Mouse (Mus musculus): ENCODE data around the gene Marveld2. TPM values are rescaled to one million over a fixed set of nuclear protein-coding genes. Genes with fewer than 3 reads are reported as not detected.
A peak's percentile ranks its signal among the peaks of the same experiment; 100 is the strongest.

The Marveld2 gene
- polyA plus RNA-seq, 1 experiment = 0.07 TPM

DNA sequence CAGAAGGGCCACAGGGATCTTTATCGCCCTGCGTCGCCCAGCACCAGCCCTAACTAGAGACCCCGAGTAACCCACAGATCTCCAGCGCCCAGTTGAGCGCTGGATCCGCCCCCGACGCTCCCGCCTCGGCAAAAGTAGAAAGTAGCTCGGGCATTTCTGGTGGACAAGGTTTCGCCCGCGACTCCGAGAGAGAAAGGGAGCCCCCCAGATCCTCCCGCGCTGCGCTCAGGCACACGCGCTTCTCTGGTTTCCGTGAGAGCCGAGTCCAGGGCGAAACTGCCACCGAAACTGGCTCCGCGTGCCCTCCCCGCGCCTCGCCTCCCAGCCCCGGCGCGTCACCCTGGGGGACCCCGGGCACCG is 64.8 kb downstream of the Marveld2 start:
- peak overlapping the region; percentile 83 for H3K4me2 ChIP-seq (ENCODE audit: low read depth)
- peak overlapping the region; percentile 30 for H3ac ChIP-seq (ENCODE audit: control insufficient read depth, insufficient read length)
- peaks cover 23% of the 10 kb centered on the region for H3K27me3 ChIP-seq (ENCODE audit: control insufficient read depth, insufficient read depth, insufficient read length)
- no peaks in the 10 kb centered on the region for H3K36me3 ChIP-seq (ENCODE audit: control insufficient read depth, insufficient read depth)
- peak overlapping the region; percentile 20 for H3K4me3 ChIP-seq
- no peak for TF ChIP-seq REST (IDR thresholded peaks at IDR 0.05; ENCODE audit: insufficient read depth, insufficient read length)
- H3K79me2 ChIP-seq (ENCODE audit: control insufficient read depth, insufficient read depth) = no peaks in the 10 kb centered on the region

DNA sequence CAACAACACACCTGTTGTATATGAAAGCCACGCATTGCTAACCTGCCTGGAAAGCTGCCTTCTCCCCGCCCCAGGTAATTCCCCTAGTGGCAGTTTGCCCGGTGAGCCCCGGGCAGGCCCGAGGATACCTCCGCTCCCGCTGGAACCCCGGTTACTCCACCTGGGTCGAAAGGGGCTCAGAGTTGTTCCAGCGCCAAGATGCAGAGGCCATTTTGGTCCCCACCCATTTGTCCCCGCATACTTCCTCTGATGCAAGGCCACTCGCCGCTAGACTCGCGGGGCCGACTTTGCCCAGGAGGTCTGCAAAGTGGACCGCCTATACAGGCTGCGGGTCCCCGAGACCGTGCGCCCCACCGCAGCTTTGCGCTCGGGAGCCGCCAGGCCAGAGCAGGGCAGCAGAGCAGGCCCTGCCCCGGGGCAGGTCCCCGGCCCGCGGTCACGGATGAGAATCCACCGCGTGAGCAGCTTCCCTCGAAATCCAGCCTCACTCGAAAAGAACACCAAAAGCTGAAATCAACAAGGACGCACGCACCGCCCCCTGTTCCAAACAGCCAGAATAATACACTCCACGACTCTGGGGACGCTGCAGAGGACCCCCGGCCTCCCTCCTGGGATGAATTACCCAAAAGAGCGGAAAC is 65.3 kb downstream of the Marveld2 start:
- H3K27me3 ChIP-seq (ENCODE audit: control insufficient read depth, insufficient read depth, insufficient read length) = peaks cover 23% of the 10 kb centered on the region

DNA sequence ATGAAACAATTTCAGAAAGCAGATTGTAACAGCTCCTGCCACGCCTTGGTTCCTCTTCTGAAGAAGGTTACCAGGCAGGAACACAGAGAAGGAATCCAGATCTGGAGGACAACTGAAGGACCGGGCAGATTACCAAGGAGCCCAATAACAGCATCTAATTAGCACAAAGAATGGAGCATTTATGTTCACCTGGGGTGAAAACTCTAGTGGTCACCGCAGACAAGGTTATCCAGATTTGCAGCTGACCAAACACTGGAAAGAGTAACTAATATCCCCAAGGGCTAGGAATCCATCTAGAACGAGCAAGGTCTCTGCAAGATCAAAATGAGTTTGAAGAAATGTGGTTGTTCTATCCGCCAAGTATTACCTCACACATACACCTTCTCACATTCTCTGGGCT is 69.5 kb downstream of the Marveld2 start:
- Histone ChIP-seq H3ac (ENCODE audit: control insufficient read depth, insufficient read length) (no peak overlapping the region), H3K79me2 (ENCODE audit: control insufficient read depth, insufficient read depth) (no peaks in the 10 kb centered on the region), H3K27me3 (ENCODE audit: control insufficient read depth, insufficient read depth, insufficient read length) (peaks cover 12% of the 10 kb centered on the region), H3K4me2 (ENCODE audit: low read depth) (no peak overlapping the region), H3K36me3 (ENCODE audit: control insufficient read depth, insufficient read depth) (no peaks in the 10 kb centered on the region), H3K4me3 (no peak overlapping the region)
- TF ChIP-seq POLR2A (IDR thresholded peaks at IDR 0.05; ENCODE audit: insufficient read length, low read depth) (no peak), MYOG (IDR thresholded peaks at IDR 0.05; ENCODE audit: control insufficient read depth in 1 of 3, insufficient read depth in 1 of 3, insufficient read length in 2 of 3, low read depth in 2 of 3) (no peak), SRF (IDR thresholded peaks at IDR 0.05; ENCODE audit: control insufficient read depth, insufficient read length, low read depth) (no peak), MYOD1 (IDR thresholded peaks at IDR 0.05; ENCODE audit: control insufficient read depth in 1 of 3, insufficient read length in 2 of 3, low read depth in 2 of 3) (no peak), E2F4 (IDR thresholded peaks at IDR 0.05; ENCODE audit: insufficient read depth) (no peak), MAX (IDR thresholded peaks at IDR 0.05; ENCODE audit: low read depth) (no peak), TCF3 (IDR thresholded peaks at IDR 0.05; ENCODE audit: insufficient read length, low read depth) (no peak), USF1 (IDR thresholded peaks at IDR 0.05; ENCODE audit: low read depth) (no peak), REST (IDR thresholded peaks at IDR 0.05; ENCODE audit: insufficient read depth, insufficient read length) (no peak), POLR2AphosphoS2 (IDR thresholded peaks at IDR 0.05; ENCODE audit: insufficient read length, low read depth) (no peak), TCF12 (IDR thresholded peaks at IDR 0.05; ENCODE audit: insufficient read depth, poor library complexity, severe bottlenecking) (no peak), CEBPB (IDR thresholded peaks at IDR 0.05; ENCODE audit: insufficient read depth, poor library complexity, severe bottlenecking) (no peak)

More for the DNA sequence above, 65.3 kb downstream of the Marveld2 start:
- Histone ChIP-seq H3K79me2 (ENCODE audit: control insufficient read depth, insufficient read depth) (no peaks in the 10 kb centered on the region), H3K4me2 (ENCODE audit: low read depth) (peak overlapping the region; percentile 83), H3K36me3 (ENCODE audit: control insufficient read depth, insufficient read depth) (no peaks in the 10 kb centered on the region), H3ac (ENCODE audit: control insufficient read depth, insufficient read length) (peak overlapping the region; percentile 30), H3K4me3 (peak overlapping the region; percentile 20)
- TF ChIP-seq TCF3 (IDR thresholded peaks at IDR 0.05; ENCODE audit: insufficient read length, low read depth) (no peak), MYOD1 (IDR thresholded peaks at IDR 0.05; ENCODE audit: control insufficient read depth in 1 of 3, insufficient read length in 2 of 3, low read depth in 2 of 3) (no peak), SRF (IDR thresholded peaks at IDR 0.05; ENCODE audit: control insufficient read depth, insufficient read length, low read depth) (no peak), CEBPB (IDR thresholded peaks at IDR 0.05; ENCODE audit: insufficient read depth, poor library complexity, severe bottlenecking) (no peak), TCF12 (IDR thresholded peaks at IDR 0.05; ENCODE audit: insufficient read depth, poor library complexity, severe bottlenecking) (no peak), POLR2A (IDR thresholded peaks at IDR 0.05; ENCODE audit: insufficient read length, low read depth) (no peak), USF1 (IDR thresholded peaks at IDR 0.05; ENCODE audit: low read depth) (no peak), REST (IDR thresholded peaks at IDR 0.05; ENCODE audit: insufficient read depth, insufficient read length) (no peak), E2F4 (IDR thresholded peaks at IDR 0.05; ENCODE audit: insufficient read depth) (no peak), MYOG (IDR thresholded peaks at IDR 0.05; ENCODE audit: control insufficient read depth in 1 of 3, insufficient read depth in 1 of 3, insufficient read length in 2 of 3, low read depth in 2 of 3) (no peak), MAX (IDR thresholded peaks at IDR 0.05; ENCODE audit: low read depth) (no peak)

Other genes starting within 250 kb of the Marveld2 start
- gene Naip1, start 164.1 kb downstream of the Marveld2 start, polyA plus RNA-seq (2012; fragmentation: generic; extraction: Trizol) = 0.01 TPM
- 13.1 TPM for gene Gtf2h2, start 124.4 kb downstream of the Marveld2 start, polyA plus RNA-seq (2012; fragmentation: generic; extraction: Trizol)
- 0.05 TPM for gene Ocln, start 64.3 kb downstream of the Marveld2 start, polyA plus RNA-seq (2012; fragmentation: generic; extraction: Trizol)
- gene Ak6, start 34.0 kb upstream of the Marveld2 start, polyA plus RNA-seq (2012; fragmentation: generic; extraction: Trizol) = 115 TPM
- 5.9 TPM for gene Rad17, start 34.1 kb upstream of the Marveld2 start, polyA plus RNA-seq (2012; fragmentation: generic; extraction: Trizol)
- 5.3 TPM for gene Taf9, start 34.6 kb upstream of the Marveld2 start, polyA plus RNA-seq (2012; fragmentation: generic; extraction: Trizol)
- 0.17 TPM for gene Ccdc125, start 52.7 kb upstream of the Marveld2 start, polyA plus RNA-seq (2012; fragmentation: generic; extraction: Trizol)
- gene Cdk7, start 114.0 kb upstream of the Marveld2 start, polyA plus RNA-seq (2012; fragmentation: generic; extraction: Trizol) = 23.6 TPM
- gene Mrps36, start 127.7 kb upstream of the Marveld2 start, polyA plus RNA-seq (2012; fragmentation: generic; extraction: Trizol) = 126 TPM
- 3.0 TPM for gene Cenph, start 158.9 kb upstream of the Marveld2 start, polyA plus RNA-seq (2012; fragmentation: generic; extraction: Trizol)
- 45.4 TPM for gene Ccnb1, start 169.6 kb upstream of the Marveld2 start, polyA plus RNA-seq (2012; fragmentation: generic; extraction: Trizol)
- 20.9 TPM for gene Slc30a5, start 216.5 kb upstream of the Marveld2 start, polyA plus RNA-seq (2012; fragmentation: generic; extraction: Trizol)

Data from myocyte (in vitro differentiated cells).